Mouse (Mus musculus) midbrain, embryonic 13.5 days (tissue): ENCODE data around the gene Hnrnpul1. TPM values are rescaled to one million over a fixed set of nuclear protein-coding genes. Genes with fewer than 3 reads are reported as not detected.

Experiments
- ATAC-seq: fragments of 200-750 bp; cut with Nextera tagmentation; 2 replicates; pipeline ENCODE4 v1.8.0; 2017; ENCODE audit warnings: mild to moderate bottlenecking, moderate TSS enrichment, moderate library complexity
- H3K27ac ChIP-seq: fragments of 300-500 bp; sonication (generic); 2 replicates; pipeline ENCODE4 v1.5.1; 2015; ENCODE audit warnings: inconsistent platforms, mild to moderate bottlenecking, moderate library complexity
- H3K27me3 ChIP-seq: fragments of 300-500 bp; sonication (generic); 2 replicates; pipeline ENCODE4 v1.6.1; 2015; ENCODE audit warnings: mild to moderate bottlenecking, inconsistent platforms
- H3K36me3 ChIP-seq: fragments of 300-500 bp; sonication (generic); 2 replicates; pipeline ENCODE4 v1.6.1; 2015; ENCODE audit warnings: mild to moderate bottlenecking, inconsistent platforms
- H3K4me1 ChIP-seq: fragments of 300-500 bp; sonication (generic); replicated peaks from 2 replicates; pipeline ENCODE4 v1.6.1; 2015; ENCODE audit warnings: inconsistent platforms
- H3K4me2 ChIP-seq: fragments of 300-500 bp; sonication (generic); replicated peaks from 2 replicates; pipeline ENCODE4 v1.6.1; 2015; ENCODE audit warnings: moderate library complexity, mild to moderate bottlenecking, inconsistent platforms
- H3K4me3 ChIP-seq: fragments of 300-500 bp; sonication (generic); replicated peaks from 2 replicates; pipeline ENCODE4 v1.5.1; 2015; ENCODE audit warnings: mild to moderate bottlenecking, inconsistent platforms
- H3K9ac ChIP-seq: fragments of 300-500 bp; sonication (generic); replicated peaks from 2 replicates; pipeline ENCODE4 v1.6.1; 2015; ENCODE audit warnings: mild to moderate bottlenecking, inconsistent platforms
- H3K9me3 ChIP-seq: fragments of 300-500 bp; sonication (generic); 2 replicates; pipeline ENCODE4 v1.6.1; 2016; ENCODE audit warnings: mild to moderate bottlenecking, inconsistent platforms
- WGBS: fragments of 180-500 bp; shearing (Covaris S2); methylation state at CpG from one replicate; pipeline ENCODE4 v1.1.7; 2015; 5-methylcytosine and 5-hydroxymethylcytosine counted together
- polyA plus RNA-seq: library from polyadenylated mRNA; unstranded; fragments of >200 nt; fragmentation: Nextera tagmentation; extraction: Ambion mirVana; gene quantifications from 2 replicates; pipeline ENCODE4 v1.2.1, GENCODE M21; 2015

Gene Hnrnpul1
- polyA plus RNA-seq, 1 experiment from 2014 or later, result 56.2 TPM

DNA sequence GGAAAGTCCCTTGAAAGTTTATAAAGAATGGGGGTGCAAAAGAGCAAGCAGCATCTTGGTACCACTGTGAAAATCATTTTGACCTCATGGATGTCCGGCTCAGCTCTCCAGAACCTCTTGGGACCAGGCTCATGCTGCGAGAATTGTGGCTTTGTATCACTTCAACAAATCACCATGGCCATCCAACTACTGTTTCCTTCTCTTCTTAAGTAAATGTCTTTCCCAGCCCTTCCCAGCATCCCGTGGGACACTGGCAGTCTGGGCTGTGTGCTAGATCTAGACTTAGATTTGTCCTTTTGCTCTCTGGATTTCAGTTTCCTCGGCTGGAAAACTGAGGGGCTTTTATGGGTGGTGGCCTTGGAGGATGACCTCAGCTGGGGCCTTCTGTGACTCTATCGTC is 13.7 kb upstream of the Hnrnpul1 start:
- Histone ChIP-seq H3K9me3 (no peaks in the 10 kb centered on the region), H3K9ac (no peak overlapping the region), H3K4me3 (no peak overlapping the region), H3K27ac (no peak overlapping the region), H3K36me3 (peaks cover 15% of the 10 kb centered on the region), H3K4me1 (no peaks in the 10 kb centered on the region), H3K27me3 (no peaks in the 10 kb centered on the region), H3K4me2 (no peak overlapping the region)
- ATAC-seq, result no peak
- 95% methylated on average over 5 of the region's 5 CpGs for WGBS

DNA sequence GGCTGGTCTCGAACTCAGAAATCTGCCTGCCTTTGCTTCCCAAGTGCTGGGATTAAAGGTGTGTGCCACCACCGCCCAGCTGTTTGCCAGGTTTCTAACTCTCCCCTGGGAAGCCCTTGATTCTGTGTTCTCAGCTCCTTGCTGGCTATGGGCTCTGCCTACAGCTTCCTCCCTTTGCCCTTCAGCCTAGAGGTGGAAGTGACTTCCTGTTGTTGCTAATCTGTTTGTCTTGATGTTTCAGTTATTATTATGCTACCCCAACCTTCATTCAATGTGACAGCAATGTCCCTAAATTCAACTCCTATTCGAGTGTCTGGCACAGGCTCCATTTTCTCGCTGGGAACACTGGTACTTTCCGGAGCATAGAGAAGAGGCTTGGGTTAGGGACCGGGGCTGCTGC is 11.6 kb upstream of the Hnrnpul1 start:
- no peaks in the 10 kb centered on the region for H3K9me3 ChIP-seq
- no peak overlapping the region for H3K27ac ChIP-seq
- no peak overlapping the region for H3K4me2 ChIP-seq
- WGBS, result 90% methylated on average over 6 of the region's 6 CpGs
- ATAC-seq, result no peak
- H3K9ac ChIP-seq, result no peak overlapping the region
- no peaks in the 10 kb centered on the region for H3K27me3 ChIP-seq
- H3K4me1 ChIP-seq, result no peaks in the 10 kb centered on the region
- peaks cover 15% of the 10 kb centered on the region for H3K36me3 ChIP-seq
- no peak overlapping the region for H3K4me3 ChIP-seq

DNA sequence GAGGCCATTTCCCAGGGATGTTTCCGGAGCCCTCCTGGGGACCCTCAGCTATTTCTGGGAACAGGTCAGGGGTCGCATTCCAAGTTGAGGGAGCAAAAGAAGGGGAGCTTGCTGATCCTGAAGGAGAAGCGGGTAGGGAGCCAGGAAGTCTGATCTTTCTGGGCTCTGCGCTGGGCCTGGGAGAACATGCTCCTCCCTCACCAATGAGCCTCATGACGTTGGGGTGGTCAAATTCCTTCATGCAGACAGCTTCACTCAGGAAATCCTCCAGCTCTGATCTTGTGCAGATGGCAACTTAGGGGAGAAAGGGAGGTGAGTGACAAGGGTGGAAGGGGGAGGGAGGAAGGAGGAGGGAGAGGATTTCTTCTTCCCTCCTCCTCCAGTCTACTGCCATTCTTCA is 9.7 kb upstream of the Hnrnpul1 start:
- peaks cover 12% of the 10 kb centered on the region for H3K36me3 ChIP-seq
- 68% methylated on average over 5 of the region's 5 CpGs for WGBS

DNA sequence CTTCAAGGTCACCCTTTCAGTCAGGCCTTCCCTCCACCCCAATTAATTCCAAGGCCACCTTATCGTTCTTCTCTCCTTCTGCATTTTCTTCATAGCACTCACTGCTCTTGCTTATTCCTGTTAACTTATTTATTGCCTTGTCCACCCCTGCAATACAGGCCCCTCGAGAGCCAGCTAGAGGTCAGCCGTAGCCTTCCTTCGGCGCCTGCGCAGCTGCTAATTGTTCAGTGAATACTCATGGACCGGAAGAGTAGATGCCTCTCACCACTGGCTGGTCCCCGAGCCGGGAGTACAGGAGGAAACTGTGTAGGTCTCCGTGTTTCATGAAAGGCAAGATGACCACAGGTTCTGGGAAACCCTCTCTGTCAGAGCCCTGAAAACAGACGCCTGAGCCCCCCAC is 9.1 kb upstream of the Hnrnpul1 start:
- Histone ChIP-seq H3K4me2 (no peak overlapping the region), H3K27me3 (no peaks in the 10 kb centered on the region), H3K36me3 (peaks cover 7% of the 10 kb centered on the region), H3K4me1 (no peaks in the 10 kb centered on the region), H3K4me3 (no peak overlapping the region), H3K9me3 (no peaks in the 10 kb centered on the region), H3K9ac (no peak overlapping the region), H3K27ac (no peak overlapping the region)
- WGBS, result 85% methylated on average over 11 of the region's 11 CpGs
- no peak for ATAC-seq

More for the DNA sequence above, 9.7 kb upstream of the Hnrnpul1 start:
- H3K4me1 ChIP-seq, result no peaks in the 10 kb centered on the region
- no peaks in the 10 kb centered on the region for H3K9me3 ChIP-seq
- no peak for ATAC-seq
- no peak overlapping the region for H3K9ac ChIP-seq
- H3K27ac ChIP-seq, result no peak overlapping the region
- H3K27me3 ChIP-seq, result no peaks in the 10 kb centered on the region
- no peak overlapping the region for H3K4me3 ChIP-seq
- no peak overlapping the region for H3K4me2 ChIP-seq

DNA sequence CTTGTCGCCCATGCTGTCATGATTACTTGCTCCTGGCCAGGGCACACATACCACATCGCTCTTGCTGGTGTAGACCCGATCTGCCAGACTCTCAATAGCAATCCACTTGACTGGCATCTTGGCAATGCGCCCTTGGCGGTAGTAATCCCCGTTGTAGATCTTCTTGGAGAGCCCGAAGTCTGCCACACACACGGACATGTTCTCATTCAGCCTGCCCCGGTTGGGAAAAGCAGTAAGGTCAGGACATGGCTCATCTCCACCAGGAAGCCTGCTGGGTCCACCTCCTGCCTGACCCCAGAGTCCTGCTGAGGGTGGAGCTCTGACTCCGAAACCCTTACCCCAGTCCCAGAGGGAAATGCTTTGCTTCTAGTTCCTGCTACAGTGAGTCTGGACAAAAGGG is 6.8 kb upstream of the Hnrnpul1 start:
- ATAC-seq, result no peak

DNA sequence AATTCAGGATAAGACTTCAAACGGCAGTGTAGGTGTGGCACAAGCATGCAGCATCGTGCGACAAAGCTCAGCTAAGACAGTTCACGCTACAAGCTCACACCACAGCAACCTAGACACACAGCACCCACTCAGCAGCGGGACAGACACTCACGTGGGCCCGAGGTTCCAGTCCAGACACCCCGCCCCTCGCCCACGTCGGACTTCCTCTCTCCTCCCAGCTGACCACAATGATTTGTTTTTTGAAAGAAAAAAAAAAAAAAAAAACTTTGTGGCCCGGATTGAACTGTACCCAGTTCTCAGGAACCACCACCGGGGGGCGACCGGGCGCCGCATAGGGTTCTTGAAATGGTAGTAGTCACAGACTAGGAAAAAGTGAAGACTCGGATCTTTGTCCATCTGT is 1.5 kb upstream of the Hnrnpul1 start:
- Histone ChIP-seq H3K9ac (peak overlapping the region; percentile 56), H3K4me2 (peak overlapping the region; percentile 75), H3K27me3 (no peaks in the 10 kb centered on the region), H3K4me1 (peaks cover 24% of the 10 kb centered on the region), H3K4me3 (peak overlapping the region; percentile 75), H3K36me3 (peaks cover 9% of the 10 kb centered on the region), H3K9me3 (no peaks in the 10 kb centered on the region), H3K27ac (peak overlapping the region; percentile 96)
- peak; percentile 57 for ATAC-seq
- under 1% methylated on average over 18 of the region's 18 CpGs for WGBS

More for the DNA sequence above, 6.8 kb upstream of the Hnrnpul1 start:
- H3K27ac ChIP-seq, result no peak overlapping the region
- no peak overlapping the region for H3K4me3 ChIP-seq
- no peaks in the 10 kb centered on the region for H3K9me3 ChIP-seq
- H3K36me3 ChIP-seq, result 0 out of 2 replicates have a peak, but pooled peaks cover 3% of the 10 kb centered on the region
- H3K4me2 ChIP-seq, result no peak overlapping the region
- H3K27me3 ChIP-seq, result no peaks in the 10 kb centered on the region
- no peak overlapping the region for H3K9ac ChIP-seq
- H3K4me1 ChIP-seq, result no peaks in the 10 kb centered on the region
- 85% methylated on average over 10 of the region's 10 CpGs for WGBS

DNA sequence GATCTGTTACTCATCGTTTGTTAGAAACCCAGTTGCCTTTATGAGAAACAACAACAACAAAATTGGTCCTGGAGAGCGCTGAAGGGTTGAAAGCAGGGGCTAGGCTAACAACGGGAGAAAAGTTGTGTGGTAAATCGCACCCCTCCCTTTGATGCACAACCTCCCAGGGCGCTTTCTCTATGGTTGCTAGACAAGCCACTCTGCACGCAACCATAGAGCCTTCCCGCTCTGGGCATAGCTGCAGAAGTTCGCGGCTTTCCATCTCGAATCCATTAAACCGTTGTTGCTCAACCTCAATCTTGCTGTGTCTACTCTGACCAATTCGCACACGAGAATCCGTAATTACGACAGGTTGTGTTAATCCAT is 894 bp upstream of the Hnrnpul1 start:
- peaks cover 24% of the 10 kb centered on the region for H3K4me1 ChIP-seq
- peak overlapping the region; percentile 96 for H3K27ac ChIP-seq
- peak overlapping the region; percentile 75 for H3K4me2 ChIP-seq
- H3K27me3 ChIP-seq, result no peaks in the 10 kb centered on the region
- peak overlapping the region; percentile 75 for H3K4me3 ChIP-seq
- WGBS, result under 1% methylated on average over 15 of the region's 15 CpGs
- H3K9me3 ChIP-seq, result no peaks in the 10 kb centered on the region
- ATAC-seq, result peak; percentile 61
- H3K9ac ChIP-seq, result peak overlapping the region; percentile 56
- H3K36me3 ChIP-seq, result peaks cover 15% of the 10 kb centered on the region

DNA sequence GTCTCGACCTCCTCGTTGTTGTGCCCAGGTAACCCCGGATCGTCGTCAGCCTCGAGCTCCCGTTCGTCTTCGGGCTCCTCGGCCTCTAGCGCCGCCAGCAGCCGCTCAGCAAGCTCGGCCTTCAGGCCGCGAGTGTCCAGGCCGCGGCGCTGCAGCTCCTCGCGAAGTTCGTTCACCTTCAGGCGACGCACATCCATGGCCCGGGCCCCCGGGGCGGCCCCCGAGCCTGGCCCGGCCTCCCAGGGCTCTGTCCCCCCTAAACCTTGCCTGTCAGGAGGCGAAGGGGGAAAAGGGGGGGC is 169 bp downstream of the Hnrnpul1 start:
- WGBS, result under 1% methylated on average over 30 of the region's 30 CpGs
- peak overlapping the region; percentile 96 for H3K27ac ChIP-seq

DNA sequence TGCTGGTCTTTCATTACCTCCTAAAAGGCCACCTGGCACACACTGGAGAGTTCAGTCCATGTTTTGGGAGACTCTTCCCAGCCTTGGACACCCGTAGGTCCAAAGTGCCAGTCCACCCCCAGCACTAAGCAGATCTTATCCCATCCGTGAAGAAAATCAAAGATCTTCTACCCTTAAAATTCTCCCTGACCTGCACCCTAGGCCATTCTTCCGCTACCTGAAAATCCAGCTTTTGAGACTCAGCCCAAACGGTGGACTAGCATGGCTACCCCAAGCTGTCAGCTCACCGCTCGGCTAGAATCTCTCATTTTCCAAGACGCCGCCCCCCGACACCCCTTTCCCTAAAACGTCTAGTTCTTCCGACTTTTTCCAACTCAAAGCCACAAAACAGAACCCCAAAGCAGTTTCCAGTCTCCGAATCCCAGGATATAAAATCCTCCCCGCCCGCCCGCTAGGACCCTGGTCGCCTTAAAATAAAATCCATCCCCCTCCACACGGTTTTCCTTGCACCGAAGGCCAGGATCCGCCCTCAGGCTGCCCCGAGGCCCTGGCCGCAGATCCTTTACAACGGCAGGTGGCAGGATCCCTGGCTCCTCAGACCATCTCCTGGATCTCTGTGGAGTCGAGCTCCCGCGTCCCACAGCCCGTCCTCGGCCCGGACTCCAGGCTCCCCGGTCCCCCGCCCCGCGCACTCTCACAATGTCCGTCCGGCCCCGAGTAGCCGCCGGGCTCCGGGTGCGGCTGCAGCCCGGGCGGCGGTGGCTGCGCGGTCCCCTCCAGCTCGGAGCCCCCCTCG is 716 bp downstream of the Hnrnpul1 start:
- Histone ChIP-seq H3K9me3 (no peaks in the 10 kb centered on the region), H3K9ac (peak overlapping the region; percentile 94), H3K27ac (peak overlapping the region; percentile 96), H3K4me2 (peak overlapping the region; percentile 98), H3K4me1 (peaks cover 24% of the 10 kb centered on the region), H3K36me3 (peaks cover 30% of the 10 kb centered on the region), H3K27me3 (no peaks in the 10 kb centered on the region), H3K4me3 (peak overlapping the region; percentile 75)
- WGBS, result 1% methylated on average over 46 of the region's 46 CpGs
- no peak; the same call in 1 of the 2 replicates for ATAC-seq

More for the DNA sequence above, 169 bp downstream of the Hnrnpul1 start:
- Histone ChIP-seq H3K9me3 (no peaks in the 10 kb centered on the region), H3K27me3 (no peaks in the 10 kb centered on the region), H3K4me3 (peak overlapping the region; percentile 75), H3K9ac (peak overlapping the region; percentile 94), H3K4me1 (peaks cover 24% of the 10 kb centered on the region), H3K36me3 (peaks cover 24% of the 10 kb centered on the region), H3K4me2 (peak overlapping the region; percentile 98)
- no peak for ATAC-seq

DNA sequence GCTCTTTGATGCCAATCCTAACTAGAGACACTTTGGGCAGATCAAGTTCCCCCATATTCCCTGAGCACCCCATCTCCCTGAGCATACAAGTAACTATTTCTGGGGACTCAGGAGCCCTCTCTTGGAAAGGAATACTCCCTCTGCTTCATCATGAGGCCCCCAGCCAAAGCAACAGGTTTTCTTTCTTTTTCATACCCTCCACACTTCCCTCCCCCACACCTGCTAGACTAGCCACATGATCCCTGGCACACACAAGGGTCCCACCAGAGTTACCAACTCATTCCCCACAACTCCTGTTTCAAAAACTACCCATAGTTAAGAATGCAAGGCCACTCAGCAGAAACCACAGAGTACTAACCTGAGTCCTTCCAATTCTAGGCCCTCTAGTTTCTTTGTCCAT is 1.5 kb downstream of the Hnrnpul1 start:
- Histone ChIP-seq H3K4me2 (peak overlapping the region; percentile 98), H3K27ac (no peak overlapping the region), H3K4me1 (peaks cover 24% of the 10 kb centered on the region), H3K4me3 (peak overlapping the region; percentile 75), H3K27me3 (no peaks in the 10 kb centered on the region), H3K9ac (peak overlapping the region; percentile 94), H3K9me3 (no peaks in the 10 kb centered on the region), H3K36me3 (peaks cover 35% of the 10 kb centered on the region)
- no peak for ATAC-seq

DNA sequence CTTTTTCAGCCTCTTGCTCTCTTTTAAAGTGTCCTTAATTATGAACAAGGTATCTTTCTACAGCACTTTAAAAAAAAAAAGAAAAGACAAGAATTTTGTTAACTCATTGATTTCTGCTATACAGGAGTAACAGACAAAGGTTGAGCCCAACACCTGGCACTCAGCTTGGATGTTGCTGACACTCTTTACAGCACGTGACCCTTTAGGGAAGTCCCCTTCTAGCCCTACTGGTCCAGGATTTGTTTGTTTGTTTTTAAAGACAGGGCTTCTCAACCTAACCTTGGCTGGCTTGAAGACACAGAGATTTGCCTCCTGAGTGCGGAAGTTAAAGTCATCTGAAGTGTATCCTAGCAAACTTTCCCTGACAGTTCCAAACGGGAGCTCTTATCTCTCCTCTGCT is 7.7 kb downstream of the Hnrnpul1 start:
- H3K27ac ChIP-seq, result no peak overlapping the region
- no peak overlapping the region for H3K4me3 ChIP-seq
- H3K27me3 ChIP-seq, result no peaks in the 10 kb centered on the region
- H3K4me1 ChIP-seq, result peaks cover 6% of the 10 kb centered on the region
- no peak overlapping the region for H3K4me2 ChIP-seq
- H3K36me3 ChIP-seq, result peaks cover 92% of the 10 kb centered on the region
- H3K9ac ChIP-seq, result no peak overlapping the region
- 92% methylated on average over 3 of the region's 3 CpGs for WGBS
- H3K9me3 ChIP-seq, result no peaks in the 10 kb centered on the region
- ATAC-seq, result no peak

DNA sequence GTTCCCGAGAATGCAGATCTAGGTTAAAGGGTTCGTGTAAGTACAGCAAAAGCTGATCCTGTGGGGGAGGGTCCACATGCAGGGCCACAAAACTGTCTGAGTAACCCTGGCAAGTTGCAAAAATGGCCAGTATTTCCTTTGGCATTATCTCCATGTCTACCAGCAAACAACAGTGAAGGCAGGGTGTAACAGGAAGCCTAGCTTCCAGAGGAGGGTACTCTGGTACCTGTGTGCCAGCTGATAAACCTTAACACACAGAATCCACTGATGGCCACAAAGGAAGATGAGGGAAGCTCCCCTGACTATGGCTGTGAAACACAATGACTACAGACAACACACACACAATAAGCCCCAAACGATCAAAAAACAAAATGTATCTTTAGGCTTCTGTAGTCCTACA is 16.3 kb downstream of the Hnrnpul1 start:
- Histone ChIP-seq H3K4me2 (no peak overlapping the region), H3K9me3 (no peaks in the 10 kb centered on the region), H3K27me3 (no peaks in the 10 kb centered on the region), H3K9ac (no peak overlapping the region), H3K36me3 (peaks cover 94% of the 10 kb centered on the region), H3K4me3 (no peak overlapping the region), H3K4me1 (no peaks in the 10 kb centered on the region), H3K27ac (no peak overlapping the region)
- ATAC-seq, result no peak
- 95% methylated on average over 3 of the region's 3 CpGs for WGBS

DNA sequence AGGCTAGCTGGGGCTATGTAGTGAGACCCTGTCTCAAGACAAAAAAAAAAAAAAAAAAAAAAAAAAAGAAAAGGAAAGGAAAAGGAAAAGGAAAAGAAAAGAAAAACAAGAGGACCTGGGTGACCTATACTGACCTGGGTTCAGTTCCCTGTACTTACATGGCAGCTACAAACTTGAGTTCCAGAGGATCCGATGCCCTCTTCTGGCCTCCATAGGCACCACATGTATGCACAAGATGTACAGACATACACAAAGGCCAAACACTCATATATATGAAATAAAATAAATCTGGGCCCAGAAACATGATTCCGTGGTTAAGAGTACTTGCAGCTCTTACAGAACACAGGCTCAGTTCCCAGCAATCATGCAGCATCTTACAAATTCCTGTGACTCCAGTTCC is 17.6 kb downstream of the Hnrnpul1 start:
- Histone ChIP-seq H3K4me2 (no peak overlapping the region), H3K4me3 (no peak overlapping the region)
- WGBS, result 97% methylated on average over 2 of the region's 2 CpGs

More for the DNA sequence above, 17.6 kb downstream of the Hnrnpul1 start:
- H3K36me3 ChIP-seq, result peaks cover 94% of the 10 kb centered on the region
- no peak overlapping the region for H3K27ac ChIP-seq
- H3K9ac ChIP-seq, result no peak overlapping the region
- no peaks in the 10 kb centered on the region for H3K4me1 ChIP-seq
- ATAC-seq, result no peak
- H3K9me3 ChIP-seq, result no peaks in the 10 kb centered on the region
- no peaks in the 10 kb centered on the region for H3K27me3 ChIP-seq
